Mouse (Mus musculus) skeletal muscle tissue, adult 2 months (tissue): Measurements from ENCODE around the gene Pklr.

Experiments used
- DNase-seq: peaks from one replicate; pipeline ENCODE4 v3.0.0-alpha.2; 2012; ENCODE audit warnings: low read depth, low spot score

Pklr gene

GRCm38 (mm10) chr3:89163643-89164245, 27.8 kb downstream of the Pklr start:
- no peak for DNase-seq

DNA sequence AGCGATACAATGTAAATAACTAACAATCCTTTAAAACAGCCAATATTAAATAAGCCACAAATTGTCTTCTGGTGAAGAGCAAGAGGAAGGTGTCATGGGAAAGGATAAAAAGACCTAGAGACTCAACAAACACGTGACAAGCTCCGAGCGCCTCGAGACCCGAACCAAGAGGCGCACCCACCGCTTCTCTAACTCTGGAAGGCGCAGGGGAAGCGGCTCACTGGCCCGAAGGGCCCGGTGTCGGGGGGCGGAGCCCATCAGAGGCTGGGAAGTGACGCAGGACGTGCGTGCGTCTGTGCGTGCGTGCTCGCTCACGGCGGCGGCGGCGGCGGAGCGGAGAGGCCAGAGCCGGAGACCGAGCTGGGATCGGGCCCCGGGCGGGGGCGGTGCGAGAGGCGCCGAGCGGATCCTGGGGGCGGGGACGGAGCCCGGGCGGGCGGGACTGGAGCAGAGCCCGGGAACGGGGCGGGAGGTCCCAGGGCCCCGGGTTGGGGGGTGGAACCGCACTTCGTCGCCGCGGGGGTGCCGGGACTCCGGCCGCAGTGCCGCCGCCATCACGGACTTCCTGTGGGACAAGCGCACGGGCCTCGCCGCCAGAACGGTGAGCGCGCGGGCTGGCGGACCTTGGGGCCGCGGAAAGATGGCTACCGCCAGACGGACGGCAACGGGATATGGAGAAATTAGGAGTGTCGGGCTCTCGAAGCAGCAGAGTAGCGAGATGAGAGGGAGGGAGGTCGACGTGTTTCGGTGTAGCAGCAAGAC, 28.7 kb downstream of the Pklr start, which contains the start of gene Clk2:
TSS of gene Clk2 (plus strand) at position 290 of the 762 bp plus-strand sequence.
- peak; percentile 88 for DNase-seq

GRCm38 (mm10) chr3:89165268-89165870, 29.4 kb downstream of the Pklr start:
- no peak for DNase-seq

- no peak for DNase-seq
Observed at GRCm38 (mm10) chr3:89166945-89167344, 31.0 kb downstream of the Pklr start.

DNA sequence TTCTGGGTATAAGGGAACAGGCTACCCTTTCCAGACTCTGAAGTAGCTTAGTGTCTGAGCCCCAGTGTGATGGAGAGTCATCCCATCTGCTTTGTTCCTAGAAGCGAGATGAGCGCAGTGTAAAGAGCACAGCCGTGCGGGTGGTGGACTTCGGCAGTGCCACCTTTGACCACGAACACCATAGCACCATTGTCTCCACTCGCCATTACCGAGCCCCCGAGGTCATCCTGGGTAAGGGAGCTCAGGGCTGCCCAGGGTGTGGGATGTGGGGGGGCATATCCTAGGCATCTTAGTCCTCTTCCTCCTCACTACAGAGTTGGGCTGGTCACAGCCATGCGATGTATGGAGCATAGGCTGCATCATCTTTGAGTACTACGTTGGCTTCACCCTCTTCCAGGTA, 38.9 kb downstream of the Pklr start:
- DNase-seq = no peak

DNA sequence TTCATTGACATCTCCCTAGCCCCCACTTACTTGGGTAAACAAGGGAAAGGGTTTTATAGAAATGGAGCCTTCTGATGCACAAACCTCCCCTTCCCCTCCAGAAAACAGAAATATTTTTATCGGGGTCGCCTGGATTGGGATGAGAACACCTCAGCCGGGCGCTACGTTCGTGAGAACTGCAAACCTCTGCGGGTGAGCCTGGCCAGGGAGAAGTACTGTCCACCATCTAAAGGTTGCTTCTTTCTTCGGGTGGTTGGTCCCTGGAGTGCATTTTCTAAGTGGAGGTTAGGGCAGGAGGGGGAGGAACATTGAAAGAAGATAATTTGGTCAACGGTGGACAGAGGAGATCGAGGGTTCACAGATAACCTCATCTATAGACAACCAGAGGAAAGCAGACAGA, 39.6 kb downstream of the Pklr start:
- DNase-seq = no peak

DNA sequence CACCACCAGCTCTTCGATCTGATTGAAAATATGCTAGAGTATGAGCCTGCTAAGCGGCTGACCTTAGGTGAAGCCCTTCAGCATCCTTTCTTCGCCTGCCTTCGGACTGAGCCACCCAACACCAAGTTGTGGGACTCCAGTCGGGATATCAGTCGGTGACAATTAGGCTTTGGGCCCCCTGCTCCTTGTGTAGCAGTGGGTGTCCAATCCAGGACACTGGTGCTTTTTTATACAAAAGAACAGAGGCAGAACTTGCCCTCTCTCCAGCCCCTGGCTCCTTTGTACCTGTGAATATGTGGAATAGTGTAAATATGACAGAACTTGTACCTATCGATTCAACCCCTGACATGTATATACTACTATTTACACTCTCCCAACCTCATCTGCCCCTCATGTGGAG, 40.5 kb downstream of the Pklr start:
- DNase-seq = no peak

- DNase-seq = peak; percentile 97
Observed at GRCm38 (mm10) chr3:89177242-89178106, 41.5 kb downstream of the Pklr start, which contains the start of gene Scamp3. TSS of gene Scamp3 (plus strand) at chr3:89177473.

DNA sequence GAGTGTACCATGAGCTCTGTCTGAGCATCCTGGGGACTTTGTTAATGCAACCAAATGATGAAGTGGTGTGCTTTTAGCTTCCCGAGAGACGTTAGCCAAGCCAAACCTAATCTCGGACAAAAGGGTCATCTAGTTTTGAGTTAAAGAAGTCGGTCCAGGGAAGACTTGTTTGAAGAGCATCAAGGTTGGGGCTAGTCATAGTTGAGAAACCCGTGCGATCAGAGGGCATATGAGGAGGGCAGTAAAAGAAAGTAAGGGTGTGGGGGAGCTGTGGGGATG, 42.1 kb downstream of the Pklr start:
- DNase-seq = no peak

GRCm38 (mm10) chr3:89179056-89179455, 43.1 kb downstream of the Pklr start:
- no peak for DNase-seq

GRCm38 (mm10) chr3:89181749-89182500, 46.0 kb downstream of the Pklr start:
- no peak for DNase-seq

GRCm38 (mm10) chr3:89182531-89183057, 46.7 kb downstream of the Pklr start:
- no peak for DNase-seq

DNA sequence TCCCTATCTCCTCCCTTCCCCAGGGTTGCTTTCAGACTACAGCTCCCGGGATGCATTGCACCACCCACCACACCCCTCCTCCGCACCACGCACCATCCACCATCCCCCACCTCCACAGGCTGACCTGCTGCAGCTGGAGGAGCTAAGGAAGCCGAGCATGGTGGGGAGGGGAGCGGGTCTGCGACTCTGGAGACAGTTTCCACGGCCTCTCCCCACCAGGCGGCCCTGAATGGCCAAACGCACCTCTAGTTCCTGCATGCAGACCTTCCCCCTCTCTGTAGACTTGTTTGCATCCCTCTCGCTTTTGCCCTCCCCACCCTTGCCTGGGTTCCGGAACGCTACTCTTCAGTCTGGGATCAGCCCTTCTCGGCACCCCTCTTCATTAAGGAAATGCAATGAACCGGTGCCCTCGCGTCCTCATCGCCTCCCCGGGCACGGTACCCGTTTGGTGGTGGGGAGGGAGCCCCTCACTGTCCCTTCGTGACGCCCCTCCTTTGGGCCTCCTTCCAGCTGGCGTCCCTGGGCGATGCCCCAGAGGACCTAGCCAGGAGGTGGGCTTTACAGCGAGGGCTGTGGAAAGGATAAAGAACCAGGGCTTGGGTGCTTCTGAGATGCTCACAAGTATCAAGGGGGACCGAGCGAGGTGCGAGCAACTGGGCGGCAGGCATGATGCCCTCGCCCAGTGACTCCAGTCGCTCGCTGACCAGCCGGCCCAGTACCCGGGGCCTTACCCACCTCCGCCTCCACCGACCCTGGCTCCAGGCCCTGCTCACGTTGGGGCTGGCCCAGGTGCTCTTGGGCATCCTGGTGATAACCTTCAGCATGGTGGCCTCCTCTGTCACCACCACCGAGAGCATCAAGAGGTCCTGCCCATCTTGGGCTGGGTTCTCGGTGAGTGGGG, 47.4 kb downstream of the Pklr start, which contains the start of gene Fam189b:
TSS of gene Fam189b (plus strand) at position 86 of the 901 bp plus-strand sequence.
- peak; percentile 71 for DNase-seq

GRCm38 (mm10) chr3:89183959-89184315, 48.0 kb downstream of the Pklr start:
- no peak for DNase-seq

DNA sequence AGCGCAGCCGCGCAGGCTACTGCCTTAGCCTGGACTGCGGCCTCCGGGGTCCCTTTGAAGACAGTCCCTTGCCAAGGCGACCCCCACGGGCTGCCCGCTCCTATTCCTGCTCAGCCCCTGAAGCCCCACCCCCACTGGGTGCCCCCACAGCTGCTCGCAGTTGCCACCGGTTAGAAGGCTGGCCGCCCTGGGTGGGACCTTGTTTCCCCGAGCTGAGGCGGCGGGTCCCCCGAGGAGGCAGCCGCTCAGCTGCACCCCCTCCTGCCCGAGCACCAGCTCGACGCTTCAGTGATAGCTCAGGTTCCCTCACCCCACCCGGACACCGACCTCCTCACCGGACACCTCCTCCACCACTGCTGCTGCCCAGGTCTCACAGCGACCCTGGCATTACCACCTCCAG, 51.3 kb downstream of the Pklr start:
- DNase-seq = no peak

DNA sequence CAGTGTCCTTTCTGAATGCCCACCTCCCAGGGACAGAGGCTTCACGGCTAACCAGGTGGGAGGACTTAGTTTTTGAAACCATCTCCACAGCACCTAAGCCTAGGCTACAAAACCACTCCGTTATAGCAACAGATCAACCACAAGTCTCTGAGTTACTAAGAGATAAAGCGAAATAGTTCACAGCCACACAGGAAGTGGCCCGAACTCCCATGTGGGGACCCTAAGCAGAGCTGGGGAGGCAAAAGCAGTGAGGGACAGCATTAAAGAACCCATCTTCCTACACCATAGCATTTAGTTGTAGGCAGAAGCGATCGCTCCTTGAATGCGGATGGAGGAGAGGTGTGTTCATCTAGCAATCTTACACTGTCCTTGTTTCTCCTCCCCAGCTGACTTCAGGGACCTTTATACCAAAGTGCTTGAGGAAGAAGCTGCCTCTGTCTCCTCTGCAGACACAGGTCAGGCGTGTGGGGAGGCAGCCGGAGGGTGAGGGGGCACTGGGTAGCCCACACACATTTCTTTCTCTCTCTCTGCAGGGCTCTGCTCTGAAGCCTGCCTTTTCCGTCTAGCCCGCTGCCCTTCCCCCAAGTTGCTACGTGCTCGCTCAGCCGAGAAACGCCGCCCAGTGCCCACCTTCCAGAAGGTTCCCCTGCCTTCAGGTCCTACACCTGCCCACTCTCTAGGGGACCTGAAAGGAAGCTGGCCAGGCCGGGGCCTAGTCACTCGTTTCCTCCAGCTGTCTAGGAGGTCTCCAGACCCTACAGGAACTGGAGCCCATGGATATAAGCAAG, 51.9 kb downstream of the Pklr start:
- no peak for DNase-seq

DNA sequence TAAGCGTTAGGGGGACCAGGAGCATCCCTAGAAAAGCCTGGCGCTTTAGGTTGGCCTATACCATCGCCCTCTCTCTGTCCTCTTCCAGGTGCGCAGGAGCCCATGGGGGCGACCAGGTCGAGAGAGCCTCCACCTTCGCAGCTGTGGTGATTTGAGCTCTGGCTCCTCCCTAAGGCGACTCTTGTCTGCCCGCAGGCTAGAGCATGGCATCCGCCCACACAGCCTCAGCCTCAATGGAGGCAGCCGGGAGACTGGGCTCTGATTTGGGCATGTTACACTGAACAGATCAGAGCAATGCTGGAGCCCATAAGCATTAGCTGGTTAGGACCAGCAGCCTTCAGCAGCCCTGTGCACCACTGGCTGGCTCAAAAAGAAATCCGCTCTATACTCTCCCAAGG, 52.5 kb downstream of the Pklr start:
- DNase-seq = no peak

GRCm38 (mm10) chr3:89190436-89190835, 54.5 kb downstream of the Pklr start:
- DNase-seq = no peak

GRCm38 (mm10) chr3:89193351-89193750, 57.4 kb downstream of the Pklr start:
- no peak for DNase-seq
